Mouse (Mus musculus) CD4-positive, CD25-positive, alpha-beta regulatory T cell (primary cell): ENCODE measurements around the gene Bcam. TPM values are rescaled to one million over a fixed set of nuclear protein-coding genes. Genes with fewer than 3 reads are reported as not detected.

ENCODE experiments used
- polyA plus RNA-seq: library from polyadenylated mRNA; unstranded; fragments of 100-300 nt; shearing (Covaris generic); gene quantifications from one replicate; pipeline ENCODE4 v1.2.1, GENCODE M21; 2017

Gene Bcam
- 13.3 TPM for polyA plus RNA-seq

GRCm38 (mm10) chr7:19770984-19771391 lies at the start of gene Bcam:
Gene Bcam, minus strand, starts transcription at chr7:19771016.

GRCm38 (mm10) chr7:19796697-19797588 lies 26.1 kb upstream of the Bcam start, which contains the start of gene Cblc:
Gene Cblc, minus strand, starts transcription at chr7:19796809.

GRCm38 (mm10) chr7:19750217-19751069 lies 20.4 kb downstream of the Bcam start, which contains the start of gene Nectin2:
Gene Nectin2, minus strand, starts transcription at chr7:19750483.

GRCm38 (mm10) chr7:19715239-19716054 lies 55.4 kb downstream of the Bcam start, which contains the start of gene Tomm40:
Gene Tomm40, minus strand, starts transcription at chr7:19715438.

Other genes starting within 250 kb of the Bcam start
- 18.0 TPM for gene Ppp1r37, start 207.9 kb downstream of the Bcam start, polyA plus RNA-seq
- gene Zfp296, start 193.7 kb downstream of the Bcam start, polyA plus RNA-seq: 1.4 TPM
- gene Gemin7, start 193.4 kb downstream of the Bcam start, polyA plus RNA-seq: 120 TPM
- 75.0 TPM for gene Clasrp, start 166.5 kb downstream of the Bcam start, polyA plus RNA-seq
- 87.1 TPM for gene Relb, start 141.6 kb downstream of the Bcam start, polyA plus RNA-seq
- 156 TPM for gene Clptm1, start 106.0 kb downstream of the Bcam start, polyA plus RNA-seq
- gene Apoc2, start 93.1 kb downstream of the Bcam start, polyA plus RNA-seq: not detected
- gene Gm44805, start 89.6 kb downstream of the Bcam start, polyA plus RNA-seq: not detected
- not detected for gene Apoc4, start 89.5 kb downstream of the Bcam start, polyA plus RNA-seq
- gene Apoc1, start 78.4 kb downstream of the Bcam start, polyA plus RNA-seq: 0.99 TPM
- gene Apoe, start 71.8 kb downstream of the Bcam start, polyA plus RNA-seq: 23.1 TPM
- 89.0 TPM for gene Tomm40, start 55.6 kb downstream of the Bcam start, polyA plus RNA-seq
- gene Nectin2, start 20.5 kb downstream of the Bcam start, polyA plus RNA-seq: 1.2 TPM
- gene Cblc, start 25.8 kb upstream of the Bcam start, polyA plus RNA-seq: 0.17 TPM
- 116 TPM for gene Bcl3, start 51.8 kb upstream of the Bcam start, polyA plus RNA-seq
- 0.45 TPM for gene Gm19345, start 81.0 kb upstream of the Bcam start, polyA plus RNA-seq
- 0.37 TPM for gene Ceacam16, start 90.3 kb upstream of the Bcam start, polyA plus RNA-seq
- gene Ceacam19, start 116.9 kb upstream of the Bcam start, polyA plus RNA-seq: not detected
- 41.8 TPM for gene Pvr, start 150.1 kb upstream of the Bcam start, polyA plus RNA-seq
- 35.9 TPM for gene Igsf23, start 179.7 kb upstream of the Bcam start, polyA plus RNA-seq
- 0.10 TPM for gene Ceacam20, start 194.4 kb upstream of the Bcam start, polyA plus RNA-seq
- gene Nlrp9b, start 220.4 kb upstream of the Bcam start, polyA plus RNA-seq: not detected